Mouse (Mus musculus): ENCODE results near the gene Synm.

DNA sequence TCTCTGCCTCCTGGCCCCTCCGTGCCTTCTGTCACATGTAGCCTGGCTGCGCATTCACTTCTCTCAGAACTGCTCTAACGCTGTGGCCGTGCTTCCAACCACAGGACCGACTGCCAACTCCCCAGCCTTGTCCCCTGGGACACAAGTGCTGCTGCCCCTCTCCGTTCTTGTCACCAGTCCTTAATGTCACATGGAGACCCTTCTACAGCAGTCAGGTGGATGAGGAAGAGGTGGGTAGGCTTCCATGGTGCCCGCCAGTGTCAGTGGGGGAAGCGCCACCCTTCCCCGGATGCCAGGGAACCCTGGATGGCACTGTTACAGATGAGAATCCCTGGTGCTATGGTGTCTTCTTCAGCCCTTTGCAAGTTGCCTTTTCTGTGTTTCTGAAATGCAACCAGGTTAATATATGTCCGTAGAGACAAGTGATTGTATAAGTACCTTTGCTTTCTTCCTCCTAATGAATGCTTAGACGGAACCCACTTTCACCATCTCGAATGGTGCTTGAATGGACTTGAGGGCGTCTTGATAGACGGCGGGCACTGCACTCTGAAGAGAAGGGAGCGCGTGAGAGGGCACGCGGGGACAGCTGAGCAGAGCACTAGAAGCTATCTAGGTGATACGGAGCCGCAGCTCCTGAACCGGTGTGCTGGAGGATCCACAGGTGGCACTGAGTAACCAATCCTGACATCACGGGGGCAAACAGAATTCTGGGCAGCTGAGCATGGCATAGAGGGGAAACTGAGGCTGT is 66.6 kb downstream of the Synm start:
- TF ChIP-seq CTCF (IDR thresholded peaks at IDR 0.05; ENCODE audit: extremely low read depth, insufficient read depth, low read length) (no peak), POLR2A (IDR thresholded peaks at IDR 0.05; ENCODE audit: extremely low read depth, insufficient read depth, low read length) (no peak)
